Mouse (Mus musculus) urinary bladder, postnatal 14 days (tissue): ENCODE measurements around the gene Kif3c.
A peak's percentile ranks its signal among the peaks of the same experiment; 100 is the strongest.

Source experiments
- DNase-seq: peaks from one replicate; pipeline ENCODE4 v3.0.0; 2021; ENCODE audit warnings: low spot score

The Kif3c gene

DNA sequence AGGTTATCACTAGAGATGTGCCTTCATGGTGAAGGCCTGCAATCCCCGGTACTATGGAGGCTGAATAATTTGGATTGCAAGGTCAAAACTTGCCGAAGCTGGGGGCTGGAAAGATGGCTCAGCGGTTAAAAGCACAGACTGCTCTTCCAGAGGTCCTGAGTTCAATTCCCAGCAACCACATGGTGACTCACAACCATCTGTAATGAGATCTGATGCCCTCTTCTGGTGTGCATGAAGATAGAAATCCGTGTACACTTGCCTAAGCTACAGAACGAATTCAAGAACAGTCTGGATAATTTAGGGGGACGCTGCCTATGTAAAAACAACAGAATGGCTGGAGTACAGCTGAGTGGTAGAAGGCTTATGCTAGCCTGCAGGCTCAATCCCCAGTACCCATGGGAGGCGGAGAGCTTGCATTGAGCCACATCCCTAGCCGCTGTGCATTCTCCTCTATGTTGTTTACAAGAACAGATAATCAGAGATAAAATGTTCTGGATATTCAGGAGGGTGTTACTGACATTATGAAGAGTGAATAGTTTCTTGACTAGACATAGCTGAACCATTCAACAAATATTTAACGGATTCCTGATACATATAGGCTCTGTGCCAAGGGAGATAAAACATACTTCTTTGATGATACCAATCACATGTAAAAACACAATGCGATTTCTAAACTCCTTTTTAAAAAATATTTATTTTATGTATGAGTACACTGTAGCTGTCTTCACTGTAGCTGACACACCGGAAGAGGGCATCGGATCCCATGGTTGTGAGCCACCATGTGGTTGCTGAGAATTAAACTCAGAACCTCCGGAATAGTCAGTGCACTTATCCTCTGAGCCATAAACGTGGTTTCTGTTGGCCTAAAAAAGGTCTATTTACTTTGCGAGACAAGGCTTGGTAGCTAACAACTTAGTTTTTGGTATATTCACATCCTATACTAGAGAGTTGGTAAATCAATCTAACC is 60.7 kb downstream of the Kif3c start:
- peak; percentile 12 for DNase-seq

DNA sequence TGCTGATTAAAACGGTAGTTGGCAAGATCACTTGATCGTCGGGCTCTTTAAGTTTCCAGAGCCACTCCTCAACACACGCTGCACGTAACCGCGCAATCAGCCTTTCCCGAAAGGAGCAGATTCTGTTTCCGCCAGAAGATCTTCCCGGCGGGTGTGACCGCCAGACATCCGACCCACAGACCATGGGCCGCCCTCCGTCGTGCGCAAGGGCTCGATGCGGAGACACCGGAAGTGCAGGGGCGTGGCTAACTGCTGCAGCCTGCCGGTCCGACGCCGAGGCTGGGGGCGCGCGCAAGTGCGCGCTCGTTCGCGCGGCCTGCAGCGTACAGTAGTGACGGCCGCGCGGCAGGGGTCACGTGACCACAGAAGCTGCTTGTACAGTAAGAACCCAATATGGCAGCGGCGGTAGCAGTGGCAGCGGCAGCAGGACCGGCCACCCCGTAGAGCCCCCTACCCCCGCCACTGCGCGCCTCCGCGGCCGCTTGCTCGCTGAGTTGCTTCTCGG is 61.6 kb downstream of the Kif3c start, which contains the start of gene Asxl2:
TSS of gene Asxl2 (plus strand) at position 328 of the 505 bp plus-strand sequence.
- DNase-seq, result peak; percentile 100

DNA sequence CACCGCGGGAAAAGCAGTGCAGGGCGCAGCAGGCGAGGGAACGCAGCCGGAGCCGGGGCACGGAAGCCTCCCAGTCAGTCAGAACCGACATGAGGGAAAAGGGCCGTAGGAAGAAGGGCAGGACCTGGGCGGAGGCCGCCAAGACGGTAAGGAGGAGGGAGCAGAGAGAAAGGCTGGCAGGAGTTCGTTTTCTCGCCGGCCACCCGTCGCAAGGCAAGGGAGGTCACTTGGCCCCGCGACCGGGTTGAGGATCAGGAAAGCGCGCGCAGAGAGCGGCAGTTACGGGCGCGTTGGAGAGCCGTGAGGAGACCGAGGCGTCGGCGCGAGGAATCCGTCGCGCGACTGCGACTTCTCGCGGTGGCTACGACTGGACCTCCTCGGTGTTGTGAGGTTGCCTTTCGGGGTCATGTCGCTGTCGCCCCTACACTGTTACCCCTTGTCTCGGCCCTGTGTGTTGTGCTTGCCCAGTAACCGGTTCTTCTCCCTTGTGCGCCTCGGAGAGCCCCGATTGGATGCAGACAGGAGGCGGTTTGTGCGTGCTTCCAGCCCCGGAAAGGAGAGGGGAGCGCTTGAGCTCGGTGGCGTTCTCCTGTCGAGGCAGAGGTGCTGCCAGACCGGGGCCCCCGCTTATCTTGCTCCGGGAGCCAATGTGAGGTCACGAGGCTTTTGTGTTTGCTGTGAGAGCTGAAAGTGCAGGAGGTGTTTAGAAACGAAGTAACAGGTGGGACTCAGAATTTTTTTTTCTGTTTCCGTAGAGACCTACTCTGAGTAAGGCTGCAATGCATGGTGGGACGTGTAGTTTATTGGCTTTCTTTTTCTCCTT is 62.3 kb downstream of the Kif3c start:
- DNase-seq, result peak; percentile 73

DNA sequence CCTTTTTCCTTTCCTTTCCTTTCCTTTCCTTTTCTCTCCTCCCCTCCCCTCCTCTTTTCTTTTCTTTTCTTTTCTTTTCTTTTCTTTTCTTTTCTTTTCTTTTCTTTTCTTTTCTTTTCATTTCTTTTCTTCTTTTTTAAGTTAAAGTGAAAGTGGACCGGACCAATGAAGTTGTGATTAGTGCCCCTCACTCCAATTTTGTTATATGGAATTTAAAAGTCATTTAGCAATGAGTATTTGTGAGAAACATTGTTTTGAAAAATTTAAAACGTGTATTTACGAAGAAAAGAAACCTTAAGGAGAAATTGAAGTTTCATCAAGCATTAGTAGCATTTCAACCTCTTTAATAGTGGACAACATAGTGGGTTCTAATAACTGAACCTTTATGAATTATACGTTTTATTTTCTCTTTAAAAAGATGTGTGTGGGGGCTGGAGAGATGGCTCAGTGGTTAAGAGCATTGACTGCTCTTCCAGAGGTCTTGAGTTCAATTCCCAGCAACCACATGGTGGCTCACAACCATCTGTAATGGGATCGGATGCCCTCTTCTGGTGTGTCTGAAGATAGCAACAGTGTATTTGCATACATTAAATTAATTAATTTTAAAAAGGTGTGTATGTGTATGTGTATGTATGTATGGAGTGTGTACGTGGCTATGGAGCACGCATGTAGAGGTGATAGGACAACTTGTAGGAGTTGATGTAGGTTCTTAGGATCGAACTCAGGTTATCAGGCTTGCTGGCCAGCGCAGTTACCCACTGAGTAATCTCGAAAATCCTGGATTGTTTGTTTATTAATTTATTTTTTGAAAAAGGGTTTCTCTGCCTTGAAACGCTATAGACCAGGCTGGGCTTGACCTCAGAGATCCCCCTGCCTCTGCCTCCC is 63.2 kb downstream of the Kif3c start:
- DNase-seq, result no peak

DNA sequence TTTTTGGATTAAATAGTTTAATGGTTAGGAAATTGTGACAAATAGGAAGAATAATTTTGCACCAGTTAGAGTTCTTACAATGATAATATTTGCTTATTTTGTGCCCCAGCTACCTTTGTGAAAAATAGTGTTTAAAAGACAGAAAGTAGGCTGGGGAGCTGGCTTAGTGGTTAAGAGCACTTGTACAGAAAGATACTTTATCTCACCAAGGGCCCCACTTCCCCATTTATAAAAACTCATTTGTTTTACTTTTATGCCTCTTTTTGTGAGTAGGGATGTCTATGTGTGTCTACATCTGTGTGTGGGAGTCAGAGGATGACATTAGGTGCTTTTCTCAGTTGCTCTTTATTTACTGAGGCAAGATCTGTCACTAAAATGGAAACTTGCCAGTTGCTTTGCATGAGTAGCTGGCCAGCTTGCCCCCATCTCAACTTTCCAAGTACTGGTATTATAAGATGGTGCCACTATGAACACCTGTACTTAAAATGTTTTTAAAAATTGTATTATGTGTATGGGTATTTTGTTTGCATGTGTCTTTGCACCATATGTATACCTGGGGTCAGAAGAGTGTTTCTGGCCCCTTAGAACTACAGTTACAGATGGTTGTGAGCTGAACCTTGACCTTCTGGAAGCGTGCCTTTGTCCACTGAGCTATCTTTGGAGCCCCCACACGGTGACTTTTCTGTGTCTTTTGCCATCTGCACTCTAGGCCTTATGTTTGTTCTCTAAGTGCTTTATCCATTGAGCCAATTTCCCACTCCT is 64.9 kb downstream of the Kif3c start:
- DNase-seq, result no peak

DNA sequence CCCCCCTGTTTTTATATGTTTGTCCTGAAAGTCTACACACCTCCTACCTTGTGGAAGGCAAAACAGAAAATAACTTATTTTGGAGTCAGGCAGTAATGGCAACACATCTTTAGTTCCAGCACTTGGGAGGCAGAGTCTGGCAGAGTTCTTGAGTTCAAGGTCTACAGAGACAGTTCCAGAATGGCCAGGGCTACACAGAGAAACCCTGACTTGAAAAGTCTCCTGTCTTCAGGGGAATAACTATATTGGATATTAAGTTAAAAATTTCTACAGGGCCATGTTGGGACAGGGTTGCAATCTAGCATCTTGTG is 65.5 kb downstream of the Kif3c start:
- DNase-seq, result no peak

DNA sequence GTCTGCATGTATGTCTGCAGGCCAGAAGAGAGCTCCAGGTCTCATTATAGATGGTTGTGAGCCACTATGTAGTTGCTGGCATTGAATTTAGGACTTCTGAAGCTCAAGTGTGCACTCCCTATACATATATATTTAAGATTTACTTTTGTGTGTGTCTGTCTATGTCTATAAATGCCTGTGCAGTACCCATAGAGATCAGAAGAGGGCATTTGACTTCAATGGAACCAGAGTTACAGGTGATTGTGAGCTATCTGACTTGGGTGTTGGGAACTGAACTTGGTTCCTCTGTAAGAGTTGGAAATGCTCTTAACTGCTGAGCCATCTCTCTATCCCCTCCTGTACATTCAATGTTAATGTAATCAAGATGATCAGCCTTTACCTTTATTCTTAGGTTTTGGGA is 66.1 kb downstream of the Kif3c start:
- no peak for DNase-seq

DNA sequence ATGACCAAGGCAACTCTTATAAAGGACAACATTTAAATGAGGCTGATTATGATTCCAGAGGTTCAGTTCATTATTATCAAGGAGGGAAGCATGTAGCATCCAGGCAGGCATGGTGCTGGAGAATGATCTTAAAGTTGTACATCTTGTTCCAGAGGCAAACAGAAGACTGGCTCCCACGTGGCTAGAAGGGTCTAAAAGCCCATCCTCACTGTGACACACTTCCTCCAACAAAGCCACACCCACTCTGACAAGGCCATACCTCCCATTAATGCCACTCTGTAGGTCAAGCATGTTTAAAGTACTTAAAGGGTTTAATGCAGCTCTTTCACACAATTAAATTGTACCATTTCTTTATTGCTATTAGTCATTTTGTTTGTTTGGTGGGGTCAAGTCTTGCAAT is 68.8 kb downstream of the Kif3c start:
- DNase-seq, result no peak

DNA sequence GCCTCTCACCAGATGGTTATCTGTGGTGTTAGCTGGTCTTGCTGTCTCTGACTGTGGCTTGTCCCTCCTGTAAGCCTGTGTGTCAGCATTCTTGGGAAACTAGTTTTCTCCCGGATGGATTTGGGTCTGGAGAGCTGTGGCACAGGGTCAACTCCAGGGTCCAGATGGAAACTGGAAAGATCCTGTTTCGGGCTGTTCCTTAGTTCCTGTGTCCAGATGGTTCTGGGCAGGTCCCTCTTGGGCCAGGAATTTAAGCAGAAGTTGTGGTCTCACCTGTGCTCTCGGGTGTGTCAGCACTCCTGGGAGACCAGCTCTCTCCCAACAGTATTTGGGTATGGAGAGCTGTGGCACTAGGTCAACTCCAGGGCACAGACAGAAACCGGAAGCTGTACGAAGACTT is 71.5 kb downstream of the Kif3c start:
- DNase-seq, result no peak

DNA sequence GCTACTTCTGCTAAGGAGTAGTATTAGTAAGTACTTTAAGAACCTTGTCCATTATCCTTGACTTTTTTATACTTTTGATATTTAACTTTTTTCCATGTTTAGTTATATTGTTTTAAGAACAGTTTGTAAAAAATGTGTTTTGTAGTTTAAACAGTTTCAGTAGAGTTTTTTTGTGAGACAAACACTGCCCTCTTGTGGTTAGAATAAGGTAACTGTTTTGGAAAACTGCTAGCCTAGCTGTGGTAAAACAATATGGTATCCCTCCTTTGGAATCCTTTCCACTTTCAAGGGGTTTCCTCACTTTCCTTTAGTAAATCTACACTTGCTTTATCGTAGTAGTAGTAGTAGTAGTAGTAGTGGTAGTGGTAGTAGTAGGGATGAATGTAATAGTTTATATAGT is 72.9 kb downstream of the Kif3c start:
- no peak for DNase-seq

DNA sequence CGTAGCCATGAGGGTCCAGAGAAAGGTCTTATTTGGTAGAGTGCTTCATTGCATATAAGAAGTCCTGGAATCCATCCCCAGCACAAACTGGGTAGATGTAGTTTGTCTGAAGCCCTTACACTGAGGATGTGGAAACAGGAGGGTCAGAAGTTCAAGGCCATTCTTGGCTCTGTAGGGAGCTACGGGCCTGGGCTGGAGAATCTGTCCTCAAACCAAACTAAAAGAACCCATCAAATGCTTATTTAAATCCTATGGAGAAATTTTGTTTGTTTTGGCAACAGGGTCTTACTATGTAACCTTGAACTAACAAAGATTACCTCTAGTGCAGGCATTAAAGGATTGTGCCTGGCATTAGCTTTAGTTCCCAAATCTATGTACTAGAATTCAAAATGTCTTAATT is 76.0 kb downstream of the Kif3c start:
- no peak for DNase-seq

DNA sequence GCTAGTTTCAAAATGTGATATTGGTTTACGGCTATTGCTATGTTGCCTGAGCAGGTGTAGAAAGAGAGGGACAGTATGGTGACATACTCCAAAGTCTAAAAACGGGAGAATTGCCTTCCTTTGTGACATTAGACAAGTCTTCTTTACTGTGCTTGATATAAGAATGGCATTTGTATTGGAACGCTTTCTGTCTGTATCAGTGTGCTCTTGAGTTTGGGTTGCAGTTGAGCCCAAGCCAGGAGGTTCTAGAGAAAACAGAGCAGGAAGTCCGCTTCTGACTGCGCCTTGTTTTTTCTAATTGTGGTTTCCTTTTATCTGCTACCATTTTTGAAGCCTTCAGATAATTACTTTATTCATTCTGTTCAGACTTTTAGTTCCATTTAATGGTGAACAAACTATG is 76.4 kb downstream of the Kif3c start:
- DNase-seq, result no peak

DNA sequence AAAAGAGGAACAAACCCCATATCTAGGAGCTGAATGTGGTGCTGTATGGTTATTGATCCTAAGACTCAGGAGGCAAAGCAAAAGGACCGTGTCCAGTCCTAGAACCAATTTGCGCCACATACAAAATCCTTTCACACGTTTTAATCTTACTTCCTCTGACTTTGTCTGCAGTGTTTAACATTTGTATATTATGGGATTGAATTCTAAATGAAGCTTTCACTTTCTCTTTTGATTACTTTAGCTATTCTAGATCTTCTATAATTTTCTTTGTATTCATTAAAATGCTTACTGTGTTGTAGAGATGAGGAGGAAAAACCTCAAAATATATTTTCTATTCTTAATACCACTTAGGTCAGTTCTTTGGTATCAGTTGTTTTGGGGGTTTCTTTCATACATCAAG is 88.6 kb downstream of the Kif3c start:
- DNase-seq, result no peak
